Mouse (Mus musculus) induced T-regulatory cell, adult 2 months (primary cell): ENCODE measurements around the gene Trf.

Experiments used
- DNase-seq: peaks from one replicate; pipeline ENCODE4 v3.0.0-alpha.2; 2012; ENCODE audit warnings: low read depth

The Trf gene

DNA sequence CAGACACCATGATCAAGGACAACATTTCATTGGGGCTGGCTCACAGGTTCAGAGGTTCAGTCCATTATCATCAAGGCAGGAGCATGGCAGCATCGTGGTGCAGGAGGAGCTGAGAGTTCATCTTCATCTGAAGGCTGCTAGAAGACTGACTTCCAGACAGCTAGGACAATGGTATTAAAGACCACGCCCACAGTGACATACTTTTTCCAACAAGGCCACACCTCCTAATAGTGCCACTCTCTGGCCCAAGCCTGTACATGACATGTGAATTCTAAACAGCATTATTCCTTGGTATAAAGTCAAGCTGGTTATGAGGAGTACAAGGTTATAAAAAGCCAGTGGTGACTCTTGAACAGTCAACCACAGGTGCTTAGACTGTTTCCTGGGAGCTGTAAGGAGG is 75.7 kb downstream of the Trf start:
- no peak for DNase-seq
